Mouse (Mus musculus) hindbrain, embryonic 12.5 days (tissue): ENCODE measurements around the gene Cox20. TPM values are rescaled to one million over a fixed set of nuclear protein-coding genes. Genes with fewer than 3 reads are reported as not detected.
A peak's percentile ranks its signal among the peaks of the same experiment; 100 is the strongest.
"Not testable (repeated sequence)": the region's sequence is repeated elsewhere in the genome, so short reads cannot be mapped to it uniquely, and the experiment has no call there.

Source experiments
- ATAC-seq: fragments of 200-750 bp; cut with Nextera tagmentation; 2 replicates; pipeline ENCODE4 v1.8.0; 2017; ENCODE audit warnings: moderate TSS enrichment; ENCODE audit not compliant: low FRiP score
- H3K27ac ChIP-seq: fragments of 300-500 bp; sonication (generic); 2 replicates; pipeline ENCODE4 v1.5.1; 2016; ENCODE audit warnings: mild to moderate bottlenecking
- H3K27me3 ChIP-seq: fragments of 300-500 bp; sonication (generic); 2 replicates; pipeline ENCODE4 v1.6.1; 2016; ENCODE audit warnings: mild to moderate bottlenecking
- H3K36me3 ChIP-seq: fragments of 300-500 bp; sonication (generic); 2 replicates; pipeline ENCODE4 v1.6.1; 2016; ENCODE audit warnings: mild to moderate bottlenecking
- H3K4me1 ChIP-seq: fragments of 300-500 bp; sonication (generic); 2 replicates; pipeline ENCODE4 v1.6.1; 2016
- H3K4me2 ChIP-seq: fragments of 300-500 bp; sonication (generic); replicated peaks from 2 replicates; pipeline ENCODE4 v1.6.1; 2016; ENCODE audit warnings: mild to moderate bottlenecking
- H3K4me3 ChIP-seq: fragments of 300-500 bp; sonication (generic); 2 replicates; pipeline ENCODE4 v1.5.1; 2016; ENCODE audit warnings: mild to moderate bottlenecking
- H3K9ac ChIP-seq: fragments of 300-500 bp; sonication (generic); 2 replicates; pipeline ENCODE4 v1.6.1; 2016; ENCODE audit warnings: mild to moderate bottlenecking, moderate library complexity
- H3K9me3 ChIP-seq: fragments of 300-500 bp; sonication (generic); replicated peaks from 2 replicates; pipeline ENCODE4 v1.6.1; 2016; ENCODE audit warnings: mild to moderate bottlenecking
- WGBS: fragments of 180-500 bp; shearing (Covaris S2); methylation state at CpG from one replicate; pipeline ENCODE4 v1.1.7; 2016; 5-methylcytosine and 5-hydroxymethylcytosine counted together
- polyA plus RNA-seq: library from polyadenylated mRNA; unstranded; fragments of >200 nt; fragmentation: Nextera tagmentation; extraction: Ambion mirVana; gene quantifications from 2 replicates; pipeline ENCODE4 v1.2.1, GENCODE M21; 2016

Cox20 gene
- polyA plus RNA-seq = 145 and 152 TPM in 2 replicates

DNA sequence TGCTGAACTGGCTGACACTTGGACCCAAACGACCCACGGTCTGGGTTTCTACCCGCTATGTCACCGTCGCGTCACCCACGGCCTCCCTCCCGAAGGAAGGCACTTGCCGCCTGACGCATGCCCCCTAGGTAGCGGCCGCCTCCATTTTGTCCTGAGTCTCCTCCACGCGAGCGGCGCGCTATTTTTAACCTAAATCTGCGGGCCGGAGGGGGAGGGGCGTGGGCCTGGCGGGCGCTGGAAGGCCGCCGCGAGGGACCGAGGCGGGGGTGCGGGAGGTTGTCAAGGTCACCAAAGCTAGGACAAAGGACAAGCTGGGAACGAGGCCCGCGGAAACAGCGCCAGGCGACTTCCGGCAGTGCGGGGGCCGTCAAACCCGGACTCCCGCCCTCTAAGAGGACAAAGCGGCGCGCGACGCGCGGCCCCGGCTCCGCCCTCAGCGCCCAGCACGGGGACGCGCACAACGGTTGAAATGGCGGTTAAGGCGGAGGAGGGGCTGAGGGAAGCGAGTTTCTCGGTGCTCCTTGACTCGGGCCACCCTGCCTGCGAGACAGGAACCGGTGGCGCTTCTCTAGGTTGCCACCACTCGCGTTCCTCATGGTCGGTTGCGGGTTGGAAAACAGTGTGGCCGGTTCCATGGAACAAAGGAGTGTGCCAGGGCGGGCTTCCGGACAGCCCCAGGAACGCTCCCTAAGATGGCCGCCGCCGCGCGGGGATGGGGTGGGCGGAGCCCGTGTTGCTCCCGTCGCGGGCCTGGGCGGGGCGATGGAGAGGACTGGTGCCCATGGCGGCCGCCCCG lies at the start of gene Cox20:
Gene Cox20, plus strand, starts transcription at position 742 of the 796 bp plus-strand sequence.
- Histone ChIP-seq H3K4me2 (peak within 1 kb of the TSS; percentile 60), H3K27me3 (no peaks in the 10 kb centered on the region), H3K4me3 (peak within 1 kb of the TSS; percentile 52), H3K36me3 (peaks cover 27% of the 10 kb centered on the region), H3K9me3 (no peaks in the 10 kb centered on the region), H3K4me1 (peaks cover 21% of the 10 kb centered on the region), H3K27ac (peak within 1 kb of the TSS; percentile 100), H3K9ac (peak within 1 kb of the TSS; percentile 86)
- under 1% methylated on average over 82 of the region's 83 CpGs for WGBS
- ATAC-seq = peak; percentile 96

- Histone ChIP-seq H3K9ac (no peak overlapping the region), H3K4me3 (no peak overlapping the region), H3K4me1 (no peaks in the 10 kb centered on the region), H3K36me3 (no peaks in the 10 kb centered on the region), H3K27ac (no peak overlapping the region), H3K27me3 (no peaks in the 10 kb centered on the region), H3K9me3 (no peaks in the 10 kb centered on the region), H3K4me2 (no peak overlapping the region)
- ATAC-seq = no peak
- 77% methylated on average over 6 of the region's 6 CpGs for WGBS
Observed at GRCm38 (mm10) chr1:178270635-178271034, 48.3 kb upstream of the Cox20 start.

DNA sequence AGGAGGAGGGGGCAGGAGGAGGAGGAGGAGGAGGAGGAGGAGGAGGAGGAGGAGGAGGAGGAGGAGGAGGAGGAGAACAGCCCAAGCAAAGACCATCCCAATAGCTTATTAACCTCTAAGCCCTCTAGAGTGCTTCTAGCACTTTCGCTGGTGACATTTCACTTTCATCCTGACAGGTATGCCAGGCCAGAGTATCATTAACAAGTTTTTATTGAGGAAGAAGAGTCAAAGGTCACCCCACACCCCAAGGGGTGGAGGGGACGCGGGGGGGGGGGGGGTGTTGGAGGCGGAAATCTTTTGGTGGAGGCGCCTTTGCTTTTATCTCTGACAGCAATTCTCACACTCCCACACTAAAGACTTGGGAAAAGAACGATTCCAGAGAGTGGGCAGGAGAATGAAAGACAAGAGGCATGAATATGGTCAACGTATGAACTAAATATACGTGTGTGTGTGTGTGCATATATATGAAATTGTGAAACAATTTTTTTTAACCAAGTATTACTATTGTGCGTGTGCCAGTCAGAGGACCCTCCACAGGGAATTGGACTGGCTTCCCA lies 43.7 kb upstream of the Cox20 start:
- Histone ChIP-seq H3K9me3 (no peaks in the 10 kb centered on the region), H3K36me3 (no peaks in the 10 kb centered on the region), H3K4me2 (peak overlapping the region; percentile 75), H3K9ac (peak overlapping the region; percentile 72; the same call in 1 of the 2 replicates), H3K27ac (no peak overlapping the region), H3K4me1 (peaks cover 4% of the 10 kb centered on the region; the same call in 1 of the 2 replicates), H3K27me3 (peaks cover 10% of the 10 kb centered on the region; the same call in 1 of the 2 replicates), H3K4me3 (0 out of 2 replicates have a peak overlapping the region, but pooled peaks have one; percentile 57)
- WGBS = 46% methylated on average over 9 of the region's 9 CpGs
- 0 out of 2 replicates have a peak, but pooled peaks have one; percentile 15 for ATAC-seq

GRCm38 (mm10) chr1:178275738-178276053 lies 43.2 kb upstream of the Cox20 start:
- peaks cover 10% of the 10 kb centered on the region; the same call in 1 of the 2 replicates for H3K27me3 ChIP-seq
- H3K9me3 ChIP-seq = no peaks in the 10 kb centered on the region
- H3K36me3 ChIP-seq = no peaks in the 10 kb centered on the region
- H3K9ac ChIP-seq = peak overlapping the region; percentile 72
- peak overlapping the region; percentile 75 for H3K4me2 ChIP-seq
- peak overlapping the region; percentile 57 for H3K4me3 ChIP-seq
- WGBS = 9% methylated on average over 11 of the region's 11 CpGs
- 0 out of 2 replicates have a peak overlapping the region, but pooled peaks have one; percentile 80 for H3K27ac ChIP-seq
- H3K4me1 ChIP-seq = peaks cover 4% of the 10 kb centered on the region; the same call in 1 of the 2 replicates
- peak; percentile 26; the same call in 1 of the 2 replicates for ATAC-seq

- H3K4me1 ChIP-seq = peaks cover 4% of the 10 kb centered on the region; the same call in 1 of the 2 replicates
- no peaks in the 10 kb centered on the region for H3K9me3 ChIP-seq
- peak; percentile 90 for ATAC-seq
- peaks cover 10% of the 10 kb centered on the region; the same call in 1 of the 2 replicates for H3K27me3 ChIP-seq
- peak overlapping the region; percentile 80 for H3K27ac ChIP-seq
- H3K4me3 ChIP-seq = peak overlapping the region; percentile 57
- H3K36me3 ChIP-seq = no peaks in the 10 kb centered on the region
- WGBS = under 1% methylated on average over 78 of the region's 87 CpGs
- peak overlapping the region; percentile 72 for H3K9ac ChIP-seq
- H3K4me2 ChIP-seq = peak overlapping the region; percentile 75
Observed at GRCm38 (mm10) chr1:178276054-178276911, 42.6 kb upstream of the Cox20 start.

- not testable (repeated sequence) for H3K4me3 ChIP-seq, H3K36me3 ChIP-seq, H3K27ac ChIP-seq, H3K27me3 ChIP-seq, H3K9me3 ChIP-seq, H3K4me2 ChIP-seq, H3K4me1 ChIP-seq, ATAC-seq, H3K9ac ChIP-seq
- 81% methylated on average over 3 of the region's 3 CpGs for WGBS
Observed at GRCm38 (mm10) chr1:178283314-178283713, 35.6 kb upstream of the Cox20 start.

- no peak overlapping the region for H3K9ac ChIP-seq
- 60% methylated on average over 2 of the region's 2 CpGs for WGBS
Observed at GRCm38 (mm10) chr1:178283946-178284720, 34.8 kb upstream of the Cox20 start.

DNA sequence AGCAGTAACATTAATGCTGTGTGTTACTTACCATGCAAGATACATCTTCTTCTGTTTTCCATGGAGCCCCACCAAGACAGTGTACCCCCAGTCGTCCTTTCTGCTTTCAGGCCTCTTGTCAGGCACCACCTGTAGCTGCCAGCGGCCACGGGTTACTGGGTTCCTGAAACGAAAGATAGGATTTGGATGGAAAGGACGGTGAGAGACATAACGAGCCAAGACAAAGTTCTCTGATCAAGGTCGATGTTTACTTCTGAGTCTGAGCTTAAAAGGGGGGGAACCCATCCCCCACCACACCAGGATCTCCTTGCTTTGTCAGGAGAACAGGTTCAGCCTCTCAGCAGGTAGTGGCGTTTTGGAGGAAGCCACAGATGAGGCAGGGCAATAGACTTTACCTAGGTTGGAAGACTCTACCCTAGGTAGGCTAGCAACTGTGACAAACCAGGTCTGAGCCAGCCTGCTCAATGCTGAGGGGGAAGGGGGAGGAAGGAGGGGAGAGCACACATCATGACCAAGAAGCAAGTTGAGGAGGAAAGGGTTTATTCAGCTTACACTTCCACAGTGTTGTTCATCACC lies 31.2 kb upstream of the Cox20 start:
- WGBS = 59% methylated on average over 8 of the region's 8 CpGs
- Histone ChIP-seq H3K4me1 (no peaks in the 10 kb centered on the region), H3K9ac (no peak overlapping the region), H3K27me3 (no peaks in the 10 kb centered on the region), H3K27ac (no peak overlapping the region), H3K36me3 (no peaks in the 10 kb centered on the region), H3K4me3 (no peak overlapping the region), H3K9me3 (no peaks in the 10 kb centered on the region; the same call in 1 of the 2 replicates), H3K4me2 (no peak overlapping the region)
- no peak for ATAC-seq

More at GRCm38 (mm10) chr1:178283946-178284720, 34.8 kb upstream of the Cox20 start:
- no peaks in the 10 kb centered on the region; the same call in 1 of the 2 replicates for H3K9me3 ChIP-seq
- H3K27ac ChIP-seq = no peak overlapping the region
- H3K27me3 ChIP-seq = no peaks in the 10 kb centered on the region
- H3K4me3 ChIP-seq = no peak overlapping the region
- no peak for ATAC-seq
- no peaks in the 10 kb centered on the region for H3K36me3 ChIP-seq
- no peak overlapping the region for H3K4me2 ChIP-seq
- no peaks in the 10 kb centered on the region for H3K4me1 ChIP-seq

DNA sequence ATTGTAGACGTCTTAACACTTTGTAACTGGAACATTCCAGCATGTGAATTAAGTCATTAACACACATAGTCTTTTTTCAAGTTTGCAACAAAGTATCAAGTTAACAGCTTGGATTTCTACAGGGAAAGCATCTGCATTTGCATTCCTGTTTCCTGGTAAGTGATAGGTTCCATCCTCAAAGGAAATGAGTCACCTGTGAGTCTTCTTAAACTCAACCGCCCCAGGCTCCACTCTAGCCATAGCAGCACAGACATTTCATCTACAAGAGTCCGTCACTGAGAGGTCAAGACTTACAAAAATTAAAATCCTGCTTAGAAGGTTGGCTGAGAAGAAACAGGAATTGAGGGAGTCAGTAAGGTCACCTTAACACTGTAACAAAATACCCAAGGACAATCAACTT lies 27.2 kb upstream of the Cox20 start:
- ATAC-seq = no peak

GRCm38 (mm10) chr1:178294051-178294450 lies 24.9 kb upstream of the Cox20 start:
- H3K27ac ChIP-seq = no peak overlapping the region
- ATAC-seq = no peak
- H3K4me1 ChIP-seq = no peaks in the 10 kb centered on the region
- no peaks in the 10 kb centered on the region for H3K9me3 ChIP-seq
- WGBS = 87% methylated on average over 1 of the region's 1 CpGs
- no peaks in the 10 kb centered on the region for H3K36me3 ChIP-seq
- H3K4me3 ChIP-seq = no peak overlapping the region
- no peak overlapping the region for H3K9ac ChIP-seq
- H3K4me2 ChIP-seq = no peak overlapping the region
- H3K27me3 ChIP-seq = no peaks in the 10 kb centered on the region

More for the DNA sequence above, 27.2 kb upstream of the Cox20 start:
- no peaks in the 10 kb centered on the region for H3K9me3 ChIP-seq
- H3K9ac ChIP-seq = no peak overlapping the region
- H3K4me3 ChIP-seq = no peak overlapping the region
- no peaks in the 10 kb centered on the region for H3K27me3 ChIP-seq
- 82% methylated on average over 3 of the region's 3 CpGs for WGBS
- H3K4me2 ChIP-seq = no peak overlapping the region
- no peaks in the 10 kb centered on the region for H3K4me1 ChIP-seq
- no peak overlapping the region for H3K27ac ChIP-seq
- no peaks in the 10 kb centered on the region for H3K36me3 ChIP-seq

- H3K4me1 ChIP-seq, H3K4me2 ChIP-seq, H3K9ac ChIP-seq, H3K36me3 ChIP-seq, H3K27me3 ChIP-seq, H3K27ac ChIP-seq, H3K9me3 ChIP-seq, ATAC-seq, H3K4me3 ChIP-seq: not testable (repeated sequence)
- WGBS = 88% methylated on average over 2 of the region's 2 CpGs
Observed at GRCm38 (mm10) chr1:178301261-178301660, 17.7 kb upstream of the Cox20 start.
